Mouse (Mus musculus): Measurements from ENCODE around the gene Sapcd1. TPM values are rescaled to one million over a fixed set of nuclear protein-coding genes. Genes with fewer than 3 reads are reported as not detected.

Gene Sapcd1
- 6.1 TPM in 2 replicates for polyA plus RNA-seq (2012; rRNA removed)

DNA sequence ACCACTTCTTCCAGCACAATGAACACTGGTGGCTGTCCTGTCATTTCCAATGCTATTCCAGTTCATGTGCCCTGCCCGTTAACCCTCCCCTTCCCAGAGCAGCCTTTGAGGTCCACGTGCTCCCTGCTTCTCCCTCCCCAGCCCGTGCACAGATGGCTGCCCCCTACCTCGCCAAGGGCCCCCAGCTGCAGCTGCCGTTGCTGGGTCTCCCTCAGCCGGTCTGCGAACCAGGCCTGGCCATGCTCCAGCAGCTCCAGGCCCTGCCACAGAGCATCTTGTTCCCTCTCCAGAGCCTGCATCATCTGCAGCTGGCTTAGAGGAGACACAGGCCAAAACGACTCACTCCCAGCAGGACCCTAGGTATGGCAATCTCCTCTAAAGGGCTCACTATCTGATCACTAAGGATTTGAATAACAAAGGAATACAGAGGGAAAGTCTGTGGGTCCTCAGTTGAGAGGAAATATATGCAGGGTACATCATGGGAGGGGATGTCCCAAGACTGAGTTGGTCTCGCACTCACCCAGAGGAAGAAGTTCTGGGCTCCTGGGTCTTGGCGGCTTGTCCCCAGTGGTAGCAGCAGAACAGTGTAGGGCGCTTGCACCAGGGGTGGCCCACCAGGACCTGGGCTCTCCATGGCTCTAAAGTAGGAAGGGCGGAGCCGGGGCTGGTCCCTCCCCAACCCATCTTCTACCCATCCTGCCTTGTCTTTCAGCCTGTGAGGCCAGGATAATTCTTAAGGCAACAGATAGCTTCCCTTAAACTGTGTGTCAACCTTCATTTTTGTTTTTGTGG, at the start of gene Sapcd1:
Sapcd1 (minus strand) TSS at position 740 of the 792 bp plus-strand sequence.

GRCm38 (mm10) chr17:35076507-35077176, 48.8 kb upstream of the Sapcd1 start, which contains the start of gene Ly6g6e:
Ly6g6e (plus strand) TSS chr17:35076902.

DNA sequence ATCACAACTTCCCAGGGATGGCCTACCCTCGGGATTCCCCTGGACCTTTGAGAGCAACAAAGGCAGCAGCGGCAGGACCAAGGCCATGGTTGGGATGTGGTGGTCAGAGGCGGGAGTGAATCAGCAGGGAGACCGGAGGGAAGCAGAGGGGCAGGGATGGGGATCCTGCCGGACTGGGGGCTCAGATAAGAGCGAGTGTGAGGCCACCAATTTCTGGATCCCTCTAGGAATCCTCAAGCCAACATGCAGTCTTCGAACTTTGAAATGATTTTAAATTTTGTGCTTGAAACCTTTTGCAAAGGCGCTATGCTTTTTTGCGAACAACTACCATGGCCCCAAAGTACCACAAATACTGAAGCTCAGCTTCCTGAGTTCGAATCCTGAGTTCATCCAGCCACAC, 38.3 kb upstream of the Sapcd1 start, which contains the start of gene Mpig6b:
Mpig6b (minus strand) TSS at position 101 of the 400 bp plus-strand sequence.

DNA sequence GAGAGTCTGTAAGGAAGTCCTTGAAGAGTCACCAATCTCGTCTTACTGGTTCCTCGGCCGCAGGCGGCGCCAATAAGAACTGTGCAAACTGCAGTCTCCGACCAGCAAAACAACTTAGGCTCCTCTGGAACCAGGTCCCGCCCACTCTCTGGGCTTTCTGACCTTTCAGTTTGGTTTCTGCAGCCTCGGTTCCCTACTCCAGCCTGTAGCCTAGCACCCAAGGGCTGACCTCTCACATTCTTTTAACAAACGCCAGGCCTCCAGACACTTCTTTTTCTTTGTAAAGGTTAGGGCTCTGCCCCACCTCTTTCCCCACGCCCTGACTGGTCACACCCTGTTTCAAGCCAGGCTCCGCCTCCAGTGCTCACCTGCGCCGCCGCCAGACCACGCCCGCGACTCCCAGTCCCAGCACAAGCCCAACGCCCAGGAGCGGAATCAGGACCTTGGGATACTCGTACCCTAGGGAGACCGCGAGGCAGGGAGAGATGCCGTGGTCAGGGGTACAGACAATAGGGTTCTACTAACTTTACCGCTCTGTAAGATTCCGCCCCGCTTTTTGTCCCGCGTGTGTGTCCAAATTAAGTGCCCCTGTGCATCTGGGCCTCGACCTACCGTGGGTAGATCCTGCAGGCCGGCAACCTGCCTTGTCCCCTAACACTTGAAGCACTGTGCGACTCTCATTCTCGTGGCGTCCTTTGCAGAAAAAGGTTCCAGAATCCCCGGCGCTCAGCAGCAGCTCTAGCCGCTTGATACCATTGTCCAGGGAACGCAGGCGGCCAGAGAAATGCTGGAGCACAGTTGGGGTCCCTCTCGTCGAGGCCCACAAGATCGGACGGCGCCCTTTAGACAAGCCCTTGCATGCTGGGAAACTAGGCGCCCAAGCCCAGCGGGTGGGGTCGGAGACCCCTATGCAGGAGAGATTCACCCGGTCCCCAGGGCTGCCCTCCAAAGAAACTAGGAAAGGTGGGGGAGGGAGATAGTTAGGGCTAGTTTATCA, 37.4 kb upstream of the Sapcd1 start, which contains the start of gene Ly6g6c:
Ly6g6c (plus strand) TSS at position 438 of the 997 bp plus-strand sequence.

GRCm38 (mm10) chr17:35058911-35059892, 31.4 kb upstream of the Sapcd1 start, which contains the start of gene Ddah2:
Ddah2 (plus strand) TSS chr17:35059035.

GRCm38 (mm10) chr17:35049561-35050016, 21.8 kb upstream of the Sapcd1 start, which contains the start of gene Clic1:
Clic1 (plus strand) TSS chr17:35049966.

GRCm38 (mm10) chr17:35046681-35047455, 19.1 kb upstream of the Sapcd1 start, which contains the start of gene Msh5:
Msh5 (minus strand) TSS chr17:35046745.

GRCm38 (mm10) chr17:35016376-35016775, 11.4 kb downstream of the Sapcd1 start, which contains the start of gene Vwa7:
Vwa7 (plus strand) TSS chr17:35016579.

DNA sequence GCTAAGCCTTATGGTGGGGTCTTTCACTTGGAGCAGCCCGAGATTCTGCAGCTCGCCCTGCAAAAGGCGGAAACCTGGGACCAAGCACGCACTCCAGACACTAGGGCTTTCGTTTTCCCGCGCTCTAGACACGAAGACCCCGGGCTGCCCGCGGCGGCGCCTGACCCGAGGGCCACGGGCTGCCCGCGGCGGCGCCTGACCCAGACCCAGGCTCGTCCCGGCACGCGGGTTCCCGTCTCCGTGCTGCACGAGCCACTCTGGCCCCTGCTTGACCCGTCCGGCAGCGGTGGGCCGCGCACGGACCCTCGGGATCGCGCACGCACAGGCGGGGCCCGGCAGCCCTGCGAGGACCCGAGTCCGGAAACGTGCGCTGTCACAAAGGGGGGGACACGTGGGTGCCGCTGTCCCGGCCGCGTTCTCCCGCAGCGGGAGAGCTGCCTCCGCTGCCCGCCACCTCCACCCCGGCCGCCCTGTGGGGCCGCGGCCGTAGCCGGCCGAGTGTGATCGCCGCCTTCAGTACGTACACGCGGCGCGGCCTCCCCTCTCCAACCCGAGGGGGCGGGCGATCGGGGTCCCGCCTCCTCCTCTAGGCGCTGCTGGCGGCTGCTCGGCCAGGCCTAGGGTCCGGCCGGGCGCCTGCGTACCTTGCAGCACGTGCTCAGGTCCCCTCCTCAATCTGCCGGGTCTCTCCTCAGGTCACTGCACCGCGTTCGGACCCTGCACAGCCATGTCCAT, 26.9 kb downstream of the Sapcd1 start, which contains the start of gene Vars:
Vars (plus strand) TSS at position 271 of the 735 bp plus-strand sequence.

GRCm38 (mm10) chr17:34981690-34982180, 46.1 kb downstream of the Sapcd1 start, which contains the start of gene Lsm2:
Lsm2 (plus strand) TSS chr17:34981862.

Other genes with a start within 250 kb of the Sapcd1 start
- gene Cyp21a1, start 223.5 kb downstream of the Sapcd1 start, polyA plus RNA-seq (2012; rRNA removed): 0.04 TPM in 1 of 2 replicates, not detected in the other
- gene Stk19, start 191.1 kb downstream of the Sapcd1 start, polyA plus RNA-seq (2012; rRNA removed): 68.6 and 70.2 TPM in 2 replicates
- gene Dxo, start 191.0 kb downstream of the Sapcd1 start, polyA plus RNA-seq (2012; rRNA removed): 84.5 and 86.1 TPM in 2 replicates
- 102 and 104 TPM in 2 replicates for gene Skiv2l, start 177.8 kb downstream of the Sapcd1 start, polyA plus RNA-seq (2012; rRNA removed)
- 74.4 and 75.2 TPM in 2 replicates for gene Nelfe, start 177.6 kb downstream of the Sapcd1 start, polyA plus RNA-seq (2012; rRNA removed)
- 1.2 and 2.4 TPM in 2 replicates for gene Cfb, start 165.5 kb downstream of the Sapcd1 start, polyA plus RNA-seq (2012; rRNA removed)
- 112 and 124 TPM in 2 replicates for gene Zbtb12, start 148.5 kb downstream of the Sapcd1 start, polyA plus RNA-seq (2012; rRNA removed)
- not detected in 2 replicates for gene Gm20547, start 146.0 kb downstream of the Sapcd1 start, polyA plus RNA-seq (2012; rRNA removed)
- 2.2 and 3.4 TPM in 2 replicates for gene C2, start 129.8 kb downstream of the Sapcd1 start, polyA plus RNA-seq (2012; rRNA removed)
- 310 and 337 TPM in 2 replicates for gene Ehmt2, start 129.5 kb downstream of the Sapcd1 start, polyA plus RNA-seq (2012; rRNA removed)
- 0.02 and 0.08 TPM in 2 replicates for gene Slc44a4, start 113.5 kb downstream of the Sapcd1 start, polyA plus RNA-seq (2012; rRNA removed)
- gene Neu1, start 96.8 kb downstream of the Sapcd1 start, polyA plus RNA-seq (2012; rRNA removed): 24.0 and 24.4 TPM in 2 replicates
- 4.4 and 6.7 TPM in 2 replicates for gene Hspa1b, start 68.8 kb downstream of the Sapcd1 start, polyA plus RNA-seq (2012; rRNA removed)
- not detected in 2 replicates for gene Gm20481, start 58.1 kb downstream of the Sapcd1 start, polyA plus RNA-seq (2012; rRNA removed)
- 4.1 and 5.8 TPM in 2 replicates for gene Hspa1a, start 55.9 kb downstream of the Sapcd1 start, polyA plus RNA-seq (2012; rRNA removed)
- gene Hspa1l, start 55.3 kb downstream of the Sapcd1 start, polyA plus RNA-seq (2012; rRNA removed): 0.29 and 0.31 TPM in 2 replicates
- 113 and 117 TPM in 2 replicates for gene Lsm2, start 46.2 kb downstream of the Sapcd1 start, polyA plus RNA-seq (2012; rRNA removed)
- 96.9 and 103 TPM in 2 replicates for gene Vars, start 27.0 kb downstream of the Sapcd1 start, polyA plus RNA-seq (2012; rRNA removed)
- gene Vwa7, start 11.4 kb downstream of the Sapcd1 start, polyA plus RNA-seq (2012; rRNA removed): 0.54 and 0.55 TPM in 2 replicates
- gene Msh5, start 18.7 kb upstream of the Sapcd1 start, polyA plus RNA-seq (2012; rRNA removed): 4.1 and 6.2 TPM in 2 replicates
- gene Clic1, start 21.9 kb upstream of the Sapcd1 start, polyA plus RNA-seq (2012; rRNA removed): 89.1 and 106 TPM in 2 replicates
- gene Ddah2, start 31.0 kb upstream of the Sapcd1 start, polyA plus RNA-seq (2012; rRNA removed): 371 and 426 TPM in 2 replicates
- gene Ly6g6c, start 37.4 kb upstream of the Sapcd1 start, polyA plus RNA-seq (2012; rRNA removed): 0.07 and 0.48 TPM in 2 replicates
- 0.22 and 0.23 TPM in 2 replicates for gene Mpig6b, start 38.2 kb upstream of the Sapcd1 start, polyA plus RNA-seq (2012; rRNA removed)
- 3.0 and 7.1 TPM in 2 replicates for gene Ly6g6e, start 48.9 kb upstream of the Sapcd1 start, polyA plus RNA-seq (2012; rRNA removed)
- gene Ly6g6d, start 50.0 kb upstream of the Sapcd1 start, polyA plus RNA-seq (2012; rRNA removed): 2.3 and 2.8 TPM in 2 replicates
- gene Ly6g6f, start 57.6 kb upstream of the Sapcd1 start, polyA plus RNA-seq (2012; rRNA removed): 0.10 and 0.16 TPM in 2 replicates
- 93.6 and 106 TPM in 2 replicates for gene Abhd16a, start 61.2 kb upstream of the Sapcd1 start, polyA plus RNA-seq (2012; rRNA removed)
- not detected in 2 replicates for gene Ly6g5c, start 80.3 kb upstream of the Sapcd1 start, polyA plus RNA-seq (2012; rRNA removed)
- 2.9 TPM in 2 replicates for gene Ly6g5b, start 87.4 kb upstream of the Sapcd1 start, polyA plus RNA-seq (2012; rRNA removed)
- 22.2 and 25.0 TPM in 2 replicates for gene Gpank1, start 93.4 kb upstream of the Sapcd1 start, polyA plus RNA-seq (2012; rRNA removed)
- gene Csnk2b, start 94.0 kb upstream of the Sapcd1 start, polyA plus RNA-seq (2012; rRNA removed): 218 and 221 TPM in 2 replicates
- 4.9 and 5.3 TPM in 2 replicates for gene D17H6S53E, start 98.4 kb upstream of the Sapcd1 start, polyA plus RNA-seq (2012; rRNA removed)
- 1.1 and 1.2 TPM in 2 replicates for gene Apom, start 104.0 kb upstream of the Sapcd1 start, polyA plus RNA-seq (2012; rRNA removed)
- 327 and 363 TPM in 2 replicates for gene Bag6, start 107.2 kb upstream of the Sapcd1 start, polyA plus RNA-seq (2012; rRNA removed)
- gene Prrc2a, start 136.9 kb upstream of the Sapcd1 start, polyA plus RNA-seq (2012; rRNA removed): 357 and 368 TPM in 2 replicates
- 3.3 and 4.7 TPM in 2 replicates for gene Aif1, start 148.1 kb upstream of the Sapcd1 start, polyA plus RNA-seq (2012; rRNA removed)
- gene Lst1, start 160.4 kb upstream of the Sapcd1 start, polyA plus RNA-seq (2012; rRNA removed): 12.8 and 13.3 TPM in 2 replicates
- gene Ltb, start 166.4 kb upstream of the Sapcd1 start, polyA plus RNA-seq (2012; rRNA removed): 0.71 and 1.3 TPM in 2 replicates
- gene Tnf, start 174.0 kb upstream of the Sapcd1 start, polyA plus RNA-seq (2012; rRNA removed): 0.34 and 0.66 TPM in 2 replicates
- gene Lta, start 177.3 kb upstream of the Sapcd1 start, polyA plus RNA-seq (2012; rRNA removed): 0.32 and 0.34 TPM in 2 replicates
- not detected in 2 replicates for gene Gm16181, start 192.8 kb upstream of the Sapcd1 start, polyA plus RNA-seq (2012; rRNA removed)
- gene Atp6v1g2, start 205.6 kb upstream of the Sapcd1 start, polyA plus RNA-seq (2012; rRNA removed): 68.5 and 73.3 TPM in 2 replicates
- gene Nfkbil1, start 207.8 kb upstream of the Sapcd1 start, polyA plus RNA-seq (2012; rRNA removed): 15.6 TPM in 2 replicates
- gene Ddx39b, start 213.7 kb upstream of the Sapcd1 start, polyA plus RNA-seq (2012; rRNA removed): 959 and 1,020 TPM in 2 replicates
- gene H2-D1, start 234.7 kb upstream of the Sapcd1 start, polyA plus RNA-seq (2012; rRNA removed): 38.6 and 42.0 TPM in 2 replicates

Data from central nervous system, embryonic 14 days (tissue).